Mouse (Mus musculus) erythroid progenitor cell, adult 5-6 weeks (primary cell): ENCODE data around the gene Cldn11. TPM values are rescaled to one million over a fixed set of nuclear protein-coding genes. Genes with fewer than 3 reads are reported as not detected.
A peak's percentile ranks its signal among the peaks of the same experiment; 100 is the strongest.
"Not testable (repeated sequence)": the region's sequence is repeated elsewhere in the genome, so short reads cannot be mapped to it uniquely, and the experiment has no call there.

Source experiments
- ATAC-seq: replicated peaks from 2 replicates; pipeline ENCODE4 v1.8.0; 2016; ENCODE audit warnings: moderate number of reproducible peaks, mild to moderate bottlenecking, moderate TSS enrichment, inconsistent platforms; ENCODE audit not compliant: poor library complexity, low FRiP score, severe bottlenecking
- total RNA-seq, 2 experiments: library from RNA; stranded (forward) in 1 of 2; stranded (reverse) in 1 of 2; fragments of 150-400 nt in 1 of 2; fragments of 186-747, 209-891 nt in 1 of 2; gene quantifications; 2 replicates each; pipeline versions ENCODE4 v1.2.3 to v1.2.4; 2015 to 2017; ENCODE audit warnings: low replicate concordance in 2 of 2

Cldn11 gene
- total RNA-seq (2015; ENCODE audit: low replicate concordance), result not detected in 2 replicates
- total RNA-seq (2017; ENCODE audit: low replicate concordance), result not detected in 2 replicates

DNA sequence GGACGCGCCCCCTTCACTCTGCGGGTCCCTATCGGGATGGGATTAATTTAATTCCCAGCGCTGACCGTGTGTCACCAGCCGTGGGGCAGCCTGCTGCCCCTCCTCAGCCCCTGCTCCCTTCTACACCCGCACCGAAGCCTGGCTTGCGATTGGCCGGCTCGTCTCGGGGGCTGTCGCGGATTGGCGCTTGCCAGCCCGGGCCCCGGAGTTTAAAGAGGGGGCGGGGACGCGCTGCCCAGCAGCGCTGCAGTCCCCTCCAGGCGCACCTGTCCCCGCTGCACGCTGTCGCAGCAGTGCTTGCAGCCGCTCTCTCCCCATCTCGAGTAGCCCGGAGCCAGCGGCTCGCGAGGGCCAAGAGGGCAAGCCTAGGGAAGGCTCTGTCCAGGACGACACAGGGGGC lies at the start of gene Cldn11:
Cldn11 (plus strand) TSS at position 215 of the 400 bp plus-strand sequence.
- no peak for ATAC-seq

DNA sequence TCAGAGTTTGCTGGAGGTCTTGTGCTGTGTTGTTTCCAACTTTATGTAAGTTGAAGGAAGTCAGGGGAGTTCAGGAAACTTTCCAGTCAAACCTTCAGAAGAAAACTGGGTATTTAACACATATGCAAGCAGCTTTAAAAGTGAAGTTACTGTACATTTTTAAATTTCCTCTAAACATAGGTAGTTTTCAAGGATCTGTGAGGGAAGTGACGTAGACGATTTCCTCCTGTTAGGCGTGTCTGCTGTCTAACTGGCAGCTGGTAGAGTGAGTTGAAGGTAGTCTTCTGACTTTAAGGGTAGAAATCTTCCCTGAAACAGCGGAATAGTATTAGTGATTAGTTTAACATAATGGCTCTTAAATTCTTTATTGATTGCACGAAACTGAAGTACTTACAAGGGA lies 49.7 kb upstream of the Cldn11 start:
- ATAC-seq, result no peak

GRCm38 (mm10) chr3:31100802-31101201 lies 48.9 kb upstream of the Cldn11 start:
- ATAC-seq, result no peak

DNA sequence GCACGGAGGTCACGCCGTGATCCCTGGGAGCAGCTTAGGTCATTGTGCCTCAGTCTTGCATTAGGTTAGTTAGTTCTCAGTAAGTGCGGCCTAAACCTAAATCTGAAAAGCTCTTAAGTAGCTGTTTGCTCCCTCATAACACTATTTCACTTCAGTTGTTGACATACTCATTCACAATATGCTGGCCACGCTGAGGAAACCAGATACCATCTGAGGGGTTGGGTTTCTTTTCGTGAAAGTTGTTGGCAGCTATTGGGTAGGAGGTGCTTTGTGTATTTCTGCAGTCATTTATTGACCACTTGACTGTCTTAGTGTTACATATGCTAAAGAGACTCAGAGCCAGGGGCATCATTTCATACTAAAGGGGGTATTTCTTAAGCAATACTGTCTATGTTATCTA lies 44.8 kb upstream of the Cldn11 start:
- ATAC-seq, result no peak

DNA sequence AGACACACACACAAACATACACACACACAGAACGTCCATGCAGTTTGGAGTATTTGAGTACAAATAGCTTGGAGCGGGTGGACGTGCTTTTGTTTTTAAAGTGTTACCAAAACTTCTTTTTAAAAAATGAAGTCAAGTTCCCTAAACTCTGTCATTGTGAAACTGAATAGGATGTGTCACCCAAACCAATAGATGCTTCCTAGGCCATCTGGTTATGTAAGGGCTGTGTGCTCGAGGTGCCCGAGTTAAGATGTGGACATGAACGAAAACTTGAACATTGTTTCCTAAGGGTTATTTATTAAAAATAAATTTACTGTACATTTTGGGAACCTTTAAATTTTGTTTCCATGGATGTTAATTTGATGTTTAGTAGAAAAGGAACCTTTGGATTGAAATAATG lies 43.1 kb upstream of the Cldn11 start:
- ATAC-seq, result no peak

- ATAC-seq, result no peak
Measured at GRCm38 (mm10) chr3:31107674-31108073, 42.0 kb upstream of the Cldn11 start.

DNA sequence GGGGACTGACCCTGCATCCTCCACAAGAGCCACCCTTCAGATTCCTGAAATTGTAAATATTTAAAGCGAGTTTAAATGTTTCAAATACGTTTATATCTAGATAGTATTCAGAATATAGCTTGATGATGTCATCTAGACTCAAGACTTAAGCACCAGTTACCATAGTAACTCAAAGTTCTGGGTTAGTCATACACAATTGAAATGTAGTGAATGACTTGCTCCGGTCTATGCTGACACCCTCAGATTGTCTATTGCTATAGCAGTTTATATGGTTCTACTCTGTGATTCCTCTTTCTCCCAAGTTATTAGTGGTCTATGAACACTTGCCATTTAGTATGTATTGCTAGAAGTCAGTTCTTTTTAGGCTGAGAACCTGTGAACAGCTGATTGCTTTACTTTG lies 40.6 kb upstream of the Cldn11 start:
- ATAC-seq, result no peak

- ATAC-seq, result no peak
Measured at GRCm38 (mm10) chr3:31123098-31123497, 26.6 kb upstream of the Cldn11 start.

- no peak for ATAC-seq
Measured at GRCm38 (mm10) chr3:31126303-31126702, 23.4 kb upstream of the Cldn11 start.

DNA sequence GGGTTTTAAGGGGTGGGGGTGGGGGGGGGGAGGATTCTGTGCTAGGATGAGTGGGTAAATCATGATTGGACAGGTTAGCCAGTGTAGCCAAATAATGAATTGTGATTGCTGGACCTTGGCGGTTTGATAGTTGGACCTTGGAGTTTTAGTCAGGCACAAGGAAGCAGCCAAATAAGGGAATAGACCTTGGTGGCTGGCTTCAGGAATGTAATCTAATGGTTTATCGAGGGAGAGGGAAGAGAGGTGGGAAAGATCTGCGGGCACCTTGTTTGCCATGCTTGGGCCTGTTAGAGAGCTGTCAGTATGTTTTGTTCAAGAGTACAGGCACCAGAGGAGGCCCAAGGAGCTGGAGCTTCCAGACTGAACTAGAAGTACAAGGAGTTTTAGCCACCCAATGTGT lies 22.9 kb upstream of the Cldn11 start:
- ATAC-seq, result no peak

DNA sequence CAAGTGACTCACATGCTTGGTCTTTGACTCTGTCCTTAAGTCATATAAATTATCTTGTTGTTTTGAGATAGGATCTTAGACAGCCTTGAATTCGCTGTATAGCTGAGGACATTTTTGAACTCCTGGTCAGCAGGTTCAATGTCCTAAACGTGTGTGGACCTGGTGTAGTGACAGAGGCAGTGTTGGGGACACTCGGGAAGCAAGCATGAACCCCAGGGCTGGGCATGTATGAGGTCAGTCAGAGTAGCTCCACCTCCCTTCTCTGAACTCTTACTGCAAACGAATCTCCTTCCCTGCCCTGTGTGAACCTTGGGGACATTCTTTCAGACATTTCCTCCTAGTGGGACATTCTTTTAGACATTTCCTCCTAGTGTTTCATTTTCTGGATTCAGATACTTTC lies 20.0 kb upstream of the Cldn11 start:
- no peak for ATAC-seq

DNA sequence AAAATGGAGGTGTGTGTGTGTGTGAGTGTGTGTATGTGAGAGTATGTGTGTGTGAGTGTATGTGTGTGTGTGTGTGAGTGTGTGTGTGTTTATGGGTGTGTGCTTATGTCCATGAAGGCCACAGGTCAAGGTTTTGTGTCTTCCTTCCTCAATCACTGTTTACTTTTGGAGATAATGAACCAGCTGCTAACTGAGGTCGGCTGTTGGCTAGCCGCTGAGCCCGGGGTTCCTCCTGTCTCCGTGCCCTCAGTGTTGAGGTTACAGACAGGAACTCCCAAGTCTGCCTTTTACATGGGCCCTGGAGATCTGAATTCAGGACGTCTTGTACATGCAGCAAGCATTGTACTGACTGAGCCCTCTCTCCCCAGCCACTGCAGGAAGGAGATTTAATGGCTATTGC lies 16.1 kb upstream of the Cldn11 start:
- no peak for ATAC-seq

DNA sequence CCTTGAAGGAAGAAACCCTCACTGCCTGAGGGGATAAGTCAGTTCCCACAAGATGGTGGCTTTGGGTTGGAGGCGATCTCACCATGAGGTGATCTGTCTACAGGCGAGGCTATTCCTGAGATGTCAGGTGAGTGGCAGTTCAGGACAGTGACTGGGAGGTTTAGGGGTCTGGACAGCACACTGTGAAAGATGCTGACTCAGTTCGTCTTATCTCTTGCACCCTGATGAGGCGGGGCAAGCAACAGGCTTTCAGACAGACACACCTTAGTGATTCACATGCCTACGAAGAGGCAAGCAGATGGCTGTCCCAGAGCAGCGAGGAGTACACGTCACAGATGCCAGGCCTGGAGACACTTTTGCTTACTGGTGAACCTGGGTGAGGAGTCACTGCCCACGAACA lies 15.5 kb upstream of the Cldn11 start:
- peak; percentile 68 for ATAC-seq

DNA sequence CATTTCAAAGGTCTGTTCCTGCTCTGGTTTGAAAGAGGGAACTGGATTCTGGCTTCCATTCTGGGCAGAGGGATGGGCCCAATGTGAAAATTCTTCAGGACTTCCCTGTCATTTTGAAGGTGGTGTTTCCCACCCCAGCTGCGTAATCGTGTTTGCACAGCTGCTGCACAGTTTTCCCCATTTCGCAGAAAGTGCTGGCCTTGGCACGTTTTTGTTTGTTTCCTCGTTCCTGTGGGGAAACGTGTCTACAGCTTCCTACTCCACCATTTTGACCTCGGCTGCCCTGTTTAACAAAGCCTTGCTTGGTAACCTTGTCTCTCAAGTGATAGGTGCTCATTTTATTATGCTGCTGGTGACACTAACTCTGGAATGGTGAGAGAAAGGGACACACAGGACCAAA lies 15.0 kb upstream of the Cldn11 start:
- no peak for ATAC-seq

DNA sequence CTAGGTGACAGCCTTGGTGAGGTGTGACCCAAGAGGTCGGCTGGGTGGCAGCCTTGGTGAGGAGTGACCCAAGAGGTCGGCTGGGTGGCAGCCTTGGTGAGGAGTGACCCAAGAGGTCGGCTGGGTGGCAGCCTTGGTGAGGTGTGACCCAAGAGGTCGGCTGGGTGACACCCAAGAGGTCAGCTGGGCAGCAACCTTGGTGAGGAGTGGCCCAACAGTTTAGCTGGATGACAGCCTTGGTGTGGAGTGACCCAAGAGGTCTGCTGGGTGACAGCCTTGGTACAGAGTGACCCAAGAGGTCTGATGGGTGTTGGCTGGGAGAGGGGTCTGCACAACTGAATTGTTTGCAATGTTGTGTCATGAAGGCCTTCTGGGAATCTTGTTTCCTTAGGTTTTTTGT lies 13.1 kb upstream of the Cldn11 start:
- not testable (repeated sequence) for ATAC-seq

GRCm38 (mm10) chr3:31138454-31139424 lies 11.0 kb upstream of the Cldn11 start:
- peak; percentile 66; the same call in 1 of the 2 replicates for ATAC-seq

DNA sequence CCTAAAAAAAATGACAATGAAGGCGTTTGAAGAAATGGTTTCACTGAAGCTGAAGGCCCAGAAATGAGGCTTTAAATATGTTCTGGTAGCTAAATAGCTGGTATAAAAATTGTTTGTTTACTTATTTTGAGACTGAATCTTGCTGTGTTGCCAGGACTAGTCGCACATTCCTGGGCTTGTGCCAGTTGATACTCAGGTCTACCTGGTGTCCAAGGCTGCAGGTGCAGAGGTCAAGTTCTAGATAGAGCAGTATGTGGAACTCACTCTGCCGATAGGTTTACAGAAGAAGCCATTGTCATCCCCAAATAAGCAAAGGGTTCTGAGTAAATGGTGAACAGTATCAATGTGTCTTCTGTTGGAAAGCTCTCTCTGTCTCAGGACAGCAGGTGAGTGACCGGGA lies 8.1 kb upstream of the Cldn11 start:
- no peak for ATAC-seq

- ATAC-seq, result not testable (repeated sequence)
Measured at GRCm38 (mm10) chr3:31145222-31145621, 4.5 kb upstream of the Cldn11 start.

DNA sequence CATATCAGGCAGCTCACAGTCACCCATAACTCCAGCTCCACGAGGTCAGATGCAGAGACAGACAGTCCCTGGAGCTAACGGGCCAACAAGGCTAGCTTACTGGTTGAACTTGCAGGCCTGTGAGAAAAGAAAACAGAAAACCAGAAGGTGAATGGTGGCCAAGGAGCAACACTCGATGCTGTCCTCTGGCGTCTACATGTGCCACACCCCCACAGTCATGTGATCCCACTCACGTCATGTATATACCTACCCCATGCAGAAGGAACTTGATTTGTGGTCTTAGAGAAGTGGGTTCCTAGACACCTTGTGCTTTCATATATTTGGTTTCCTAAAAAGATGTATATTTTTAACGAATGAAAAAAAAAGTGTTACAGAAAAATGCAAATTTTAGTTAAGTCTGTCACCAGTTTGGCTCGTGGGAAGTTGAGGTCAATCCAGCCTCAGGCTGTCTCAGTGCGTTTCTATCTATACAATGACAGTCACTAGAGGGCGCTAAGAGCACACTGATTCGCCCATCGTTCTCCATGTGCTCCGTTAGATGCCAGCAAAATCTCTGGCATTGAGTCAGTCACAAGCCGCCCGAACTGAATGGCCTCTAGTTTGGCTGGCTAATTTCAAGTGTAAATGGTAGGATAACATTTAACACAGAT lies 4.0 kb upstream of the Cldn11 start:
- ATAC-seq, result no peak

DNA sequence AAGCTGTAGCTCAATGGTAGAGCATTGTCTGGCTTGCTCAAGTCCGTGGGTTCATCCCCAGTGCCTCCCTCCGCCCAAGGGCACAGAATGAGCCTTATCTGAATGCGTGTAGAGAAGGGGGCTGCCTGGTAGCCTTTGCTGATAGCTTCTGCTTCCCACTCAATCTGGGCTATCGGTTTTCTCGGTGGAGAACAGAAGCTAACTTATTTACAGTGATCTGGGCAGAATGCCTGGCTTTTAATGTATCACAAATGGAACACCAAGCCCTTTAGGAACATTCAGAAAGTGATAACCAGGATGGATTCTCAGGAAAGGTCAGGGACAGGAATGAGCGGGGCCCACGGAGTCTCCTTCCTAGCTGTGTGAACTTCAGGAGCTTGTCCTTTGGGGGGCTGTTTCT lies 1.1 kb upstream of the Cldn11 start:
- ATAC-seq, result no peak

- ATAC-seq, result no peak
Measured at GRCm38 (mm10) chr3:31152108-31152507, 2.4 kb downstream of the Cldn11 start.
